Mouse (Mus musculus) small intestine, adult 2 months (tissue): Measurements from ENCODE around the gene Mthfr.

ENCODE experiments used
- CTCF ChIP-seq: fragments of 200-500 bp; IDR thresholded peaks from 2 replicates; pipeline ENCODE4 v1.5.1; 2012; ENCODE audit warnings: low read depth, mild to moderate bottlenecking, control low read depth, inconsistent platforms, low read length, moderate library complexity, mixed read lengths; ENCODE audit not compliant: insufficient replicate concordance, insufficient read length; ENCODE audit errors: extremely low read depth
- POLR2A ChIP-seq: fragments of 200-500 bp; IDR thresholded peaks from 2 replicates; pipeline ENCODE4 v1.6.1; 2012; ENCODE audit warnings: low read depth, mild to moderate bottlenecking, control low read depth, inconsistent platforms, low read length, moderate library complexity

DNA sequence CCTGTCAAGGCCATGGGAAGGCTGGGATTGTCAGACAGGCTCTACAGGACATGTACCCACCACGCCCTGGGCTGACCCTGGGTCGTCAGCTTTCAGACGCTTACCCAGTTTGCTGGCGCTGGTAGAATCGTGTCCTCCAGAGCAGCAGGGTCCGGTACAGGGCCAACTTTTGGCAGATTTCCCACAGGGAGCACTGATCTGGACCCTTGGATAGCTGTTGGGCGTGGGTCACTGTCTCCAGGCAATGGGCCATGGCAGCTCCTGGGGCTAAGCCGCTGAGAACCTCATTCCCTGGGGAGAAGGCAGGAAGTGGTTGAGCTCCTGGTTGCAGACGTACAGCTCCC is 27.5 kb downstream of the Mthfr start:
- TF ChIP-seq POLR2A (no peak), CTCF (no peak)
